Comparison of ENCODE assay signal across 19 mouse cellular contexts in genomic region chrX:20913726-20914125, GRCm38 (mm10). TPM values are rescaled to one million over a fixed set of nuclear protein-coding genes. Genes with fewer than 3 reads are reported as not detected.
"Had no signal": no experiment of that assay in that cellular context is flagged by ENCODE, and none has a peak within 500 bp of the region (broad histone marks: within the 10 kb centered on the region; RNA-seq: fewer than 3 reads in every experiment).

No protein-coding gene starts in this region.

- H3K9me3 ChIP-seq: neural tube, embryonic 12.5 days; neural tube, embryonic 13.5 days; neural tube, embryonic 15.5 days; stomach, embryonic 15.5 days had no signal

- H3K4me3 ChIP-seq: neural tube, embryonic 12.5 days; neural tube, embryonic 13.5 days; neural tube, embryonic 15.5 days; stomach, embryonic 15.5 days had no signal

- H3K4me1 ChIP-seq: neural tube, embryonic 12.5 days; stomach, embryonic 15.5 days had no signal

- H3K9ac ChIP-seq: neural tube, embryonic 12.5 days; neural tube, embryonic 13.5 days; neural tube, embryonic 15.5 days; stomach, embryonic 15.5 days had no signal

- H3K27ac ChIP-seq: neural tube, embryonic 12.5 days; neural tube, embryonic 13.5 days; neural tube, embryonic 15.5 days; stomach, embryonic 15.5 days; stomach, postnatal 0 days had no signal

- DNase-seq: retina, postnatal 1 day; right cerebral cortex, adult 18-20 months; right cerebral cortex, postnatal 14 days; right cerebral cortex, postnatal 25 days; right cerebral cortex, postnatal 4 days; spleen, adult 18-20 months; thymus, adult 18-20 months; thymus, adult 2 months; thymus, postnatal 14 days; thymus, postnatal 25 days; thymus, postnatal 36 days; thymus, postnatal 4 days had no signal

- H3K36me3 ChIP-seq: neural tube, embryonic 12.5 days; stomach, embryonic 15.5 days had no signal

- H3K27me3 ChIP-seq: neural tube, embryonic 12.5 days; neural tube, embryonic 13.5 days; neural tube, embryonic 15.5 days; stomach, embryonic 15.5 days had no signal

RNA-seq across cellular contexts. Expression of gene Syn1, which starts 7.1 kb away (rescaled TPM):
- polyA plus RNA-seq: thymus, postnatal 0 days had no signal

RNA-seq across cellular contexts. Expression of gene Timp1, which starts 43.8 kb away (rescaled TPM):
- total RNA-seq: neutrophil, adult 5-6 weeks had no signal
